Comparison of ENCODE assay signal across 16 mouse cellular contexts in the genomic region with DNA sequence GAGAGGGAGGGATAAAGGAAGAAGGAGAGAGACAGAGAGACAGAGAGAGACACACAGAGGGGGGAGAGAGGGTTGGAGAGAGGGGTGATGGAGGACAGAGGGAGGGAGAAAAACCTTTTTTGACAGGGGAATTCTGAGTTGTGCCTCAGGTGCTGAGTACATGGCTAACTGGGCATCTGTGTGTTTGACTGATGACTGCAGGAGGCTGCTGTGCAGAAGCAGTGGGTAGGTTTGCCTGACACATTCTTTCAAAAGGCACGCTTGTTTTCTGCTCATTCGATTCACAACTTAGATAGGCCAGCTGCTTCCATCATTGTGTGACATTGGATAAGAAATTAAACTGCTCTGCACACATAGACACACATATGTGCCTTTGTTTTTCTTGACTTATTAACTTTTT.
DNase-seq lines count a peak whose midpoint lies in the region; ATAC-seq and TF ChIP-seq lines count a peak whose summit lies in the region.
"Had no signal": no experiment of that assay in that cellular context is flagged by ENCODE, and none has a peak within 500 bp of the region (broad histone marks: within the 10 kb centered on the region; RNA-seq: fewer than 3 reads in every experiment).

No protein-coding gene starts in this region.

- H3K4me1 ChIP-seq in forebrain, embryonic 13.5 days, result peaks cover 16% of the 10 kb centered on the region
- H3K4me1 ChIP-seq in forebrain, embryonic 10.5 days, result peaks cover 10% of the 10 kb centered on the region
- peaks cover 4% of the 10 kb centered on the region for H3K4me1 ChIP-seq in midbrain, embryonic 11.5 days (ENCODE audit: control insufficient read depth, insufficient read depth, low read length)
- H3K4me1 ChIP-seq in midbrain, embryonic 15.5 days, result peaks cover 8% of the 10 kb centered on the region
- peaks cover 6% of the 10 kb centered on the region; the same call in 1 of the 2 replicates for H3K4me1 ChIP-seq in hindbrain, embryonic 14.5 days (replicated peaks; ENCODE audit: control insufficient read depth, insufficient read depth, low read length)
- H3K4me1 ChIP-seq: embryonic facial prominence, embryonic 13.5 days; heart, embryonic 12.5 days; intestine, embryonic 15.5 days had no signal

- no peaks in the 10 kb centered on the region for H3K36me3 ChIP-seq in forebrain, embryonic 13.5 days (ENCODE audit: poor library complexity, severe bottlenecking)
- H3K36me3 ChIP-seq in forebrain, embryonic 10.5 days (replicated peaks), result no peaks in the 10 kb centered on the region
- H3K36me3 ChIP-seq in midbrain, embryonic 11.5 days (ENCODE audit: control insufficient read depth, insufficient read depth, low read length), result no peaks in the 10 kb centered on the region
- no peaks in the 10 kb centered on the region for H3K36me3 ChIP-seq in midbrain, embryonic 15.5 days (replicated peaks)
- no peaks in the 10 kb centered on the region for H3K36me3 ChIP-seq in hindbrain, embryonic 14.5 days (replicated peaks; ENCODE audit: control insufficient read depth, insufficient read depth)
- H3K36me3 ChIP-seq: embryonic facial prominence, embryonic 13.5 days; heart, embryonic 12.5 days; intestine, embryonic 15.5 days had no signal

- H3K4me2 ChIP-seq in forebrain, embryonic 13.5 days, result no peak overlapping the region
- H3K4me2 ChIP-seq in midbrain, embryonic 11.5 days, result no peak overlapping the region
- no peak overlapping the region for H3K4me2 ChIP-seq in midbrain, embryonic 15.5 days
- no peak overlapping the region for H3K4me2 ChIP-seq in hindbrain, embryonic 14.5 days (replicated peaks)
- H3K4me2 ChIP-seq: embryonic facial prominence, embryonic 13.5 days; heart, embryonic 12.5 days; intestine, embryonic 15.5 days had no signal

- H3K9ac ChIP-seq in forebrain, embryonic 13.5 days, result no peak overlapping the region
- H3K9ac ChIP-seq in midbrain, embryonic 11.5 days (ENCODE audit: low read length), result no peak overlapping the region
- H3K9ac ChIP-seq in midbrain, embryonic 15.5 days, result no peak overlapping the region
- H3K9ac ChIP-seq in hindbrain, embryonic 14.5 days, result no peak overlapping the region
- H3K9ac ChIP-seq: embryonic facial prominence, embryonic 13.5 days; heart, embryonic 12.5 days; intestine, embryonic 15.5 days had no signal

- H3K9me3 ChIP-seq in forebrain, embryonic 13.5 days (replicated peaks), result no peaks in the 10 kb centered on the region
- no peaks in the 10 kb centered on the region for H3K9me3 ChIP-seq in forebrain, embryonic 10.5 days
- H3K9me3 ChIP-seq in midbrain, embryonic 11.5 days (ENCODE audit: control insufficient read depth, low read length), result no peaks in the 10 kb centered on the region
- H3K9me3 ChIP-seq in midbrain, embryonic 15.5 days, result no peaks in the 10 kb centered on the region
- no peaks in the 10 kb centered on the region for H3K9me3 ChIP-seq in hindbrain, embryonic 14.5 days (ENCODE audit: control insufficient read depth, low read length)
- H3K9me3 ChIP-seq: embryonic facial prominence, embryonic 13.5 days; heart, embryonic 12.5 days; intestine, embryonic 15.5 days had no signal

- TF ChIP-seq CTCF in brain, embryonic 14.5 days (IDR thresholded peaks at IDR 0.05; ENCODE audit: borderline replicate concordance, extremely low read depth, insufficient read depth, insufficient read length), result no peak

- no peak overlapping the region for H3K4me3 ChIP-seq in forebrain, embryonic 13.5 days
- no peak overlapping the region for H3K4me3 ChIP-seq in forebrain, embryonic 10.5 days
- no peak overlapping the region for H3K4me3 ChIP-seq in midbrain, embryonic 11.5 days (ENCODE audit: low read depth, low read length)
- H3K4me3 ChIP-seq in midbrain, embryonic 15.5 days, result no peak overlapping the region
- no peak overlapping the region for H3K4me3 ChIP-seq in hindbrain, embryonic 14.5 days (replicated peaks; ENCODE audit: low read length)
- H3K4me3 ChIP-seq: embryonic facial prominence, embryonic 13.5 days; gastrocnemius, adult 2 months; heart, embryonic 12.5 days; intestine, embryonic 15.5 days had no signal

- 36% methylated on average over 2 of the region's 2 CpGs for WGBS in forebrain, embryonic 13.5 days
- WGBS in forebrain, embryonic 10.5 days, result 68% methylated on average over 2 of the region's 2 CpGs
- 64% methylated on average over 2 of the region's 2 CpGs for WGBS in midbrain, embryonic 11.5 days
- WGBS in midbrain, embryonic 15.5 days, result 35% methylated on average over 2 of the region's 2 CpGs
- WGBS in hindbrain, embryonic 14.5 days, result 23% methylated on average over 2 of the region's 2 CpGs

- peak overlapping the region; percentile 19; the same call in 1 of the 2 replicates for H3K27ac ChIP-seq in forebrain, embryonic 13.5 days
- no peak overlapping the region for H3K27ac ChIP-seq in forebrain, embryonic 10.5 days
- no peak overlapping the region for H3K27ac ChIP-seq in midbrain, embryonic 11.5 days (ENCODE audit: low read depth, low read length)
- H3K27ac ChIP-seq in midbrain, embryonic 15.5 days, result no peak overlapping the region
- 0 out of 2 replicates have a peak overlapping the region, but pooled peaks have one; percentile 39 for H3K27ac ChIP-seq in hindbrain, embryonic 14.5 days
- H3K27ac ChIP-seq: embryonic facial prominence, embryonic 13.5 days; gastrocnemius, adult 2 months; intestine, embryonic 15.5 days had no signal

- no peak for TF ChIP-seq POLR2A in brain, embryonic 14.5 days (IDR thresholded peaks at IDR 0.05; ENCODE audit: borderline replicate concordance, extremely low read depth, insufficient read depth, insufficient read length, poor library complexity, severe bottlenecking)

- 0 out of 2 replicates have a peak, but pooled peaks have one; percentile 19 for ATAC-seq in forebrain, embryonic 13.5 days
- ATAC-seq in midbrain, embryonic 11.5 days (ENCODE audit: low FRiP score), result no peak
- ATAC-seq in midbrain, embryonic 15.5 days (replicated peaks), result no peak
- ATAC-seq in hindbrain, embryonic 14.5 days (ENCODE audit: low FRiP score), result peak; percentile 13; the same call in 1 of the 2 replicates
- ATAC-seq: intestine, embryonic 15.5 days had no signal

- H3K27me3 ChIP-seq in forebrain, embryonic 13.5 days, result no peaks in the 10 kb centered on the region
- no peaks in the 10 kb centered on the region for H3K27me3 ChIP-seq in forebrain, embryonic 10.5 days (ENCODE audit: poor library complexity, severe bottlenecking)
- H3K27me3 ChIP-seq in midbrain, embryonic 11.5 days (ENCODE audit: control insufficient read depth, insufficient read depth, low read length), result no peaks in the 10 kb centered on the region
- no peaks in the 10 kb centered on the region for H3K27me3 ChIP-seq in midbrain, embryonic 15.5 days (replicated peaks)
- H3K27me3 ChIP-seq in hindbrain, embryonic 14.5 days (ENCODE audit: control insufficient read depth, insufficient read depth, low read length), result no peaks in the 10 kb centered on the region
- H3K27me3 ChIP-seq: embryonic facial prominence, embryonic 13.5 days; heart, embryonic 12.5 days; intestine, embryonic 15.5 days had no signal

- DNase-seq in forebrain, embryonic 10.5 days (ENCODE audit: extremely low spot score, low spot score), result no peak
- DNase-seq in midbrain, embryonic 11.5 days (ENCODE audit: low spot score, missing footprints), result peak; percentile 72
- DNase-seq in brain, embryonic 14.5 days (ENCODE audit: low read depth), result peak; percentile 59
- DNase-seq in hindbrain, embryonic 14.5 days (ENCODE audit: low spot score), result no peak
- DNase-seq in retina, embryonic 14.5 days (ENCODE audit: low spot score), result no peak
- DNase-seq: adrenal gland, postnatal 10 days; cerebellum, adult 11-12 months; cerebellum, adult 9-10 months; cerebellum, postnatal 25 days; gastrocnemius, adult 2 months; gastrocnemius, postnatal 25 days had no signal

Comparison
In these comparisons a context has a peak if more than half of its experiments do, and no peak if none do; other contexts are left out.
1. H3K27ac ChIP-seq: peak in forebrain, embryonic 13.5 days (single experiment) and hindbrain, embryonic 14.5 days (single experiment); none in forebrain, embryonic 10.5 days (single experiment), midbrain, embryonic 11.5 days (single experiment) and midbrain, embryonic 15.5 days (single experiment).
2. ATAC-seq: peak in forebrain, embryonic 13.5 days (single experiment) and hindbrain, embryonic 14.5 days (single experiment); none in midbrain, embryonic 11.5 days (single experiment) and midbrain, embryonic 15.5 days (single experiment).
3. DNase-seq: peak in midbrain, embryonic 11.5 days (single experiment) and brain, embryonic 14.5 days (single experiment); none in forebrain, embryonic 10.5 days (single experiment), hindbrain, embryonic 14.5 days (single experiment) and retina, embryonic 14.5 days (single experiment).